Mouse (Mus musculus) forebrain, embryonic 14.5 days (tissue): Measurements from ENCODE around the gene Ralgps2. TPM values are rescaled to one million over a fixed set of nuclear protein-coding genes. Genes with fewer than 3 reads are reported as not detected.

Source experiments
- ATAC-seq: fragments of 200-750 bp; cut with Nextera tagmentation; 2 replicates; pipeline ENCODE4 v1.8.0; 2017; ENCODE audit warnings: mild to moderate bottlenecking, moderate library complexity
- DNase-seq: peaks from one replicate; pipeline ENCODE4 v3.0.0-alpha.2; 2015; ENCODE audit warnings: low spot score
- H3K27ac ChIP-seq: fragments of 300-500 bp; sonication (generic); 2 replicates; pipeline ENCODE4 v1.5.1; 2014; ENCODE audit warnings: low read depth, mild to moderate bottlenecking, control low read depth, low read length, moderate library complexity
- H3K27me3 ChIP-seq: fragments of 300-500 bp; sonication (generic); replicated peaks from 2 replicates; pipeline ENCODE4 v1.6.1; 2014; ENCODE audit warnings: low read length, control low read depth, mixed read lengths; ENCODE audit not compliant: control insufficient read depth, insufficient read depth
- H3K36me3 ChIP-seq: fragments of 300-500 bp; sonication (generic); 2 replicates; pipeline ENCODE4 v1.6.1; 2014; ENCODE audit warnings: low read length, control low read depth; ENCODE audit not compliant: control insufficient read depth, insufficient read depth
- H3K4me1 ChIP-seq: fragments of 300-500 bp; sonication (generic); 2 replicates; pipeline ENCODE4 v1.6.1; 2014; ENCODE audit warnings: antibody characterized with exemption, low read length, control low read depth; ENCODE audit not compliant: control insufficient read depth, insufficient read depth
- H3K4me2 ChIP-seq: fragments of 300-500 bp; sonication (generic); 2 replicates; pipeline ENCODE4 v1.6.1; 2014; ENCODE audit warnings: mild to moderate bottlenecking, control low read depth, low read length
- H3K4me3 ChIP-seq: fragments of 300-500 bp; sonication (generic); 2 replicates; pipeline ENCODE4 v1.5.1; 2014; ENCODE audit warnings: low read depth, low read length, control low read depth
- H3K9ac ChIP-seq: fragments of 300-500 bp; sonication (generic); 2 replicates; pipeline ENCODE4 v1.6.1; 2014; ENCODE audit warnings: mild to moderate bottlenecking, low read length, control low read depth, moderate library complexity
- H3K9me3 ChIP-seq: fragments of 300-500 bp; sonication (generic); replicated peaks from 2 replicates; pipeline ENCODE4 v1.6.1; 2016; ENCODE audit warnings: low read length, control low read depth, mixed read lengths; ENCODE audit not compliant: control insufficient read depth
- WGBS: fragments of 180-500 bp; shearing (Covaris S2); extraction: QIAGEN DNeasy Blood & Tissue Kit; methylation state at CpG from one replicate; pipeline ENCODE4 v1.1.7; 2014; 5-methylcytosine and 5-hydroxymethylcytosine counted together
- polyA plus RNA-seq: library from polyadenylated mRNA; unstranded; fragments of >200 nt; fragmentation: Nextera tagmentation; extraction: Ambion mirVana; gene quantifications from 2 replicates; pipeline ENCODE4 v1.2.1, GENCODE M21; 2014

Ralgps2 gene
- polyA plus RNA-seq, 1 experiment from 2014 or later = 93.0 TPM

DNA sequence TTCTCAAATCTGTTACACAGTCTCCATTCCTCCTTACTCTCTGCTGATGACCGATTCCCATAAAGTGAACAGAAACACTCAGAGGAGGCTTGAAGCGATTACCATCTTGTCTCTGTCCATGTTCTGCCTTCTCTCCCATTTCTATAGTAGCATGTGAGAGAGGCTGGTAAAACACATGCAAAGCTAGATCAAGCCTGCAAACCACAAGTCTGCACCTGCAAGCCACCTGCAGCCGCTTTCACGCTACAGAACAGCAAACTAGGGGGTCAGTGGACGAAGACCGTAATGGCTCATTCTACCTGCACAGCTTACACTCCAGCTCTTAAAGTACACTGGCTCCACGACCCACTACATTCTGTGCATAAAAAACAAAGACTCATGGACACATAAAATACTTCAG is 5.7 kb downstream of the Ralgps2 start:
- Histone ChIP-seq H3K27me3 (no peaks in the 10 kb centered on the region), H3K9ac (no peak overlapping the region), H3K9me3 (no peaks in the 10 kb centered on the region), H3K4me3 (no peak overlapping the region), H3K4me1 (peaks cover 15% of the 10 kb centered on the region), H3K4me2 (no peak overlapping the region), H3K27ac (no peak overlapping the region), H3K36me3 (no peaks in the 10 kb centered on the region)
- WGBS = 96% methylated on average over 7 of the region's 7 CpGs
- ATAC-seq (no peak), DNase-seq (no peak)

DNA sequence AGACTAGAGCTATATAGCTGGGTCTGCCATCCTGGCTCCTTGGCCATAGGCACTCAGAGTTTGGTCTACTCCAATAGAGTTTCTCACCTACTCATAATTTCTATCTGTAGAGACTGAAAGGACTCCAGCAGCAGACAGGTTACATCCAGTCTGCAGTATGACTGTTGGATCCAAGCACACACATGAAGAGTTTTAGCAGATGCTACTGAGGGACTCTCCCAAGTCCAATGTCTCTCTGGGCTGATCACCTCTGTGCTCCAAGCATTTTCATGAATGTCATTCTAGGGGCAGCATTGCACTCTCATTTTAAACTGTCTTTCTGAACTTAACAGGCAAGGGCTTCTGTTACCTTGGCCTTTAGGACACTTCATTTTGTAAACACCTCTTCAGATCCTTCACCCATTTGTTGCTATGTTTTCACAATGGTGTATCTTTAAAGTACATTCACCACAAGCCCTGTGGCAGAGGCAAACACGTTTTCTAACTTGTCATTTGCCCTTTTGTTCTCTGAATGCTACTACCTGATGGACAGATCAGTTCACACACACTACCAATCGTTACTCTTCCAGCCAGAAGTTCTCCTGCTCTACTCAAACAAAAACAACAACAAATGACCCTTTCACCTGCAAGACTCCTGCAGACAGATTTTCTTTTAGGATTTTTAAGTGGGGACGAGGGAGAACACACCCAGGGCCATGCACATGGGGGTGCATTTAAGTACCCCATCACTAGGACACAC is 7.2 kb downstream of the Ralgps2 start:
- WGBS = 23% methylated on average over 3 of the region's 3 CpGs
- H3K36me3 ChIP-seq = no peaks in the 10 kb centered on the region
- no peaks in the 10 kb centered on the region for H3K9me3 ChIP-seq
- no peaks in the 10 kb centered on the region for H3K27me3 ChIP-seq
- DNase-seq = no peak
- no peak overlapping the region for H3K4me3 ChIP-seq
- H3K27ac ChIP-seq = no peak overlapping the region
- H3K4me1 ChIP-seq = peaks cover 10% of the 10 kb centered on the region
- H3K9ac ChIP-seq = no peak overlapping the region
- H3K4me2 ChIP-seq = no peak overlapping the region
- ATAC-seq = no peak

DNA sequence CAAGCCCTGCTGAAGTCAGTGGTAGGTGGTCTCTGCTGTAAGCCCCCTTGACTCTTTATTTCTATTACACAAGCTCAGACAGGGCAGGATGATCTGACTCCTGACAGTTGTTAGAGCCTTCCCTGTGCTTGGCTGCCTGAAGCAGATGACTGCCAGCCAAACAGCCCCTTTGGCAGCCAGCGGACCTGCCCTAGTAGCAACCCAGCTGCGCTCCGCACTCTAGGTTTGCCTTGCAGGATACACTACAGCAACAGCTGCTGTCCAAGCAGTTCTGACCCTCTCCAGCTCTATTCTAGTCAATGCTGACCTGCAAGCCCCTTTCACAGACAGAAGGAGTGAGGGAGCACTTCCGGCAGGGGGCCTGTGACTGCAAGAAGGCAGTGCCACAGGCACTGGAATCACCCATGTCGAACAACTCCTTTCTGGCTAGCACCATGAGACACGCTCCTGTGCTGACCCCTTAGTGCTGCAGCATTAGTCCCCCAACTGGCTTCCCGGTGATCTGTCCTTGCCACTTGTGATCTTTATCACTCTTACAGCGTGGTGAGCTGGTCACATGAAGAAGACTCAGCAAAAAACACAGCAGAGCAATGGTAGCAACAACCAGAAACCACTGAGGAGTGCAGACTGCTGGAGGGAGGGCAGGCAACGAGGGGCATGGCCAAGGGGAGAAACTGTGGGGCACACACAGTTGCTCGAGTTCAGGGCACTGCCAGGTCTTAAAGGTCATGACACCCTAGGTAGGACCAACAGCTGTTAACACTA is 8.1 kb downstream of the Ralgps2 start:
- DNase-seq (no peak), ATAC-seq (peak; percentile 26; the same call in 1 of the 2 replicates)
- H3K9me3 ChIP-seq = no peaks in the 10 kb centered on the region
- no peak overlapping the region for H3K9ac ChIP-seq
- no peaks in the 10 kb centered on the region for H3K36me3 ChIP-seq
- 71% methylated on average over 10 of the region's 10 CpGs for WGBS
- H3K4me1 ChIP-seq = peaks cover 7% of the 10 kb centered on the region
- H3K4me3 ChIP-seq = no peak overlapping the region
- H3K4me2 ChIP-seq = no peak overlapping the region
- no peaks in the 10 kb centered on the region for H3K27me3 ChIP-seq
- H3K27ac ChIP-seq = no peak overlapping the region

DNA sequence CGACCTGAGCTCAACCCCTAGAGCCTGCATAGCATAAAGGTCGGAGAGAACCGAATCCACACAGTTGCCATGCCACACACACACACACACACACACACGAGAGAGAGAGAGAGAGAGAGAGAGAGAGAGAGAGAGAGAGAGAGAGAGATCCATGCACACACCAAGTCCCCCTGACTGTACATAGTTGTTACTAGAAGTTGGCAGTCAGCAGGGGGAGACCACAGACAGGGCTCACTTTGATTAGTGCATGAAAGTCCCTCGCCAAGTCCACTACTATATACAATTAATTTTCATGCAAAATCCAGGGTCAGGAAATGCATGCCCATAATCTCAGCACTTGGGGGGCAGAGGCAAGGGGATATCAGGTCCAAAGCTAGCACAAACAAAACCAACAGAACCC is 9.2 kb downstream of the Ralgps2 start:
- Histone ChIP-seq H3K27ac (no peak overlapping the region), H3K4me2 (no peak overlapping the region), H3K36me3 (no peaks in the 10 kb centered on the region), H3K4me1 (peaks cover 7% of the 10 kb centered on the region), H3K9me3 (no peaks in the 10 kb centered on the region), H3K27me3 (no peaks in the 10 kb centered on the region), H3K4me3 (no peak overlapping the region), H3K9ac (no peak overlapping the region)
- DNase-seq = no peak
- ATAC-seq = no peak
- WGBS = 65% methylated on average over 5 of the region's 5 CpGs

DNA sequence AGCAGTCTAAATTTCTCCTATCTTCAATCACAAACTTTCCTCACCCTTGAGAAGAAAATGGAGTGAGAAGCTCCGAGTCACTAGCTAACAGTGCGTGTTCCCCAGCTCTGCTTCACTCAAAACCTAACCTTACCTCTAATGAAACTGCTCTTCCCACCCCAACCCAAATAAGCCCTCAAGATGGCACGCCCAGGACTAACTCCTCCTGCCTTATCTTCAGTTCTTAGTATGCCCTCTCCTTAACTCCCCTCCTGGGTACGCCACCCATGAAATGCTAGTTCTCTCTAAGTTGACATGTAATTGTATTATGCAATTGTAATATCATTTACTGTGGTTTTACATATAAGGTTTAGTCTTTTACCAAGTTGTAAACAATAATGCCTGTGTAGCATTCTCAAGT is 11.2 kb downstream of the Ralgps2 start:
- H3K36me3 ChIP-seq = no peaks in the 10 kb centered on the region
- no peak for DNase-seq
- H3K9ac ChIP-seq = no peak overlapping the region
- WGBS = 94% methylated on average over 4 of the region's 4 CpGs
- H3K9me3 ChIP-seq = no peaks in the 10 kb centered on the region
- H3K4me2 ChIP-seq = no peak overlapping the region
- no peak overlapping the region for H3K27ac ChIP-seq
- no peak overlapping the region for H3K4me3 ChIP-seq
- ATAC-seq = no peak
- peaks cover 4% of the 10 kb centered on the region for H3K4me1 ChIP-seq
- H3K27me3 ChIP-seq = no peaks in the 10 kb centered on the region

GRCm38 (mm10) chr1:156923511-156923910 is 15.9 kb downstream of the Ralgps2 start:
- Histone ChIP-seq H3K36me3 (no peaks in the 10 kb centered on the region), H3K4me2 (no peak overlapping the region), H3K27ac (no peak overlapping the region), H3K4me1 (peaks cover 2% of the 10 kb centered on the region; the same call in 1 of the 2 replicates), H3K4me3 (no peak overlapping the region), H3K9ac (no peak overlapping the region), H3K27me3 (no peaks in the 10 kb centered on the region), H3K9me3 (no peaks in the 10 kb centered on the region)
- no peak for DNase-seq
- 79% methylated on average over 1 of the region's 1 CpGs for WGBS
- no peak for ATAC-seq

GRCm38 (mm10) chr1:156922921-156923320 is 16.5 kb downstream of the Ralgps2 start:
- H3K4me2 ChIP-seq = no peak overlapping the region
- no peaks in the 10 kb centered on the region for H3K9me3 ChIP-seq
- no peaks in the 10 kb centered on the region for H3K36me3 ChIP-seq
- no peak overlapping the region for H3K4me3 ChIP-seq
- peaks cover 2% of the 10 kb centered on the region; the same call in 1 of the 2 replicates for H3K4me1 ChIP-seq
- H3K9ac ChIP-seq = no peak overlapping the region
- 79% methylated on average over 6 of the region's 6 CpGs for WGBS
- ATAC-seq (no peak), DNase-seq (no peak)
- H3K27ac ChIP-seq = no peak overlapping the region
- H3K27me3 ChIP-seq = no peaks in the 10 kb centered on the region

DNA sequence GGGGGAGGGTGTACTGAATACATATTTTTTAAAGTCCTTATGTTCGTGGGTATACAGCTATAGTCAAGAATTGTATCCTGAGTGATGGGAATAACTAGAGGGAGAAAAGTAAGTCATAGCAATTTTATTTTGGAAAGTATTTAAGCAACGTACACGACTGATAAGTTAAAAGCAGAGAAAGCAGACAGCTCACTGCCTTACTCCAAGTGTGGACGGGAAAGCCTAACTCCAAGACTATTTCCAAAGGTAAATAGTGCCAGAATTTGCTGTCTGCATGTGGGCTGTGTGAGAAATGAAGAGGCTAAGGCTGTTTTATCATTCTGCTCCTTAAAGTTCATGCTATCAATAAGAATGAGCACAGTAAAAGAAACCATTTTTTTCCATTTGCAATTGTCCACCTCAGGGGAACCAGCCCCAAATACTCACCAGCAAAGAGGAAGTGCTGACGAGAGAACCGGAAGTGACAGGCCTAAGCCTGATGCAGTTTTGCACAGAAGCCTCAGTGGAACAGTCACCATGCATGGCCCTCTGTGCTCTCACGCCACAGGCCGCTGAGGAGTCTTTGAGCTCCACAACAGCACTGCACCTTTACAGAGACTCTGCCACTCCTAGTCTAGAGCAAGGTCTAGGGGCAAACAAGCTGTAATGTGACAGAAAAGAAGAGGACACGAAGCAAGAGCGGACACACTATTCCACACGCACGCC is 18.0 kb downstream of the Ralgps2 start:
- Histone ChIP-seq H3K4me3 (no peak overlapping the region), H3K9ac (no peak overlapping the region), H3K27me3 (no peaks in the 10 kb centered on the region), H3K9me3 (no peaks in the 10 kb centered on the region), H3K27ac (no peak overlapping the region), H3K36me3 (no peaks in the 10 kb centered on the region), H3K4me1 (peaks cover 2% of the 10 kb centered on the region; the same call in 1 of the 2 replicates), H3K4me2 (no peak overlapping the region)
- DNase-seq (no peak), ATAC-seq (no peak)
- WGBS = 75% methylated on average over 12 of the region's 12 CpGs
